Mouse (Mus musculus) heart, embryonic 10.5 days (tissue): ENCODE data around the gene Fam110c. TPM values are rescaled to one million over a fixed set of nuclear protein-coding genes. Genes with fewer than 3 reads are reported as not detected.

Experiments
- DNase-seq: peaks from one replicate; pipeline ENCODE4 v3.0.0-alpha.2; 2017; ENCODE audit warnings: low spot score
- H3K27ac ChIP-seq: fragments of 300-500 bp; sonication (generic); 2 replicates; pipeline ENCODE4 v1.5.1; 2016; ENCODE audit warnings: mild to moderate bottlenecking
- H3K27me3 ChIP-seq: fragments of 300-500 bp; sonication (generic); 2 replicates; pipeline ENCODE4 v1.6.1; 2016; ENCODE audit warnings: mild to moderate bottlenecking; ENCODE audit not compliant: poor library complexity, insufficient read depth, severe bottlenecking
- H3K36me3 ChIP-seq: fragments of 300-500 bp; sonication (generic); 2 replicates; pipeline ENCODE4 v1.6.1; 2016; ENCODE audit warnings: mild to moderate bottlenecking, moderate library complexity
- H3K4me1 ChIP-seq: fragments of 300-500 bp; sonication (generic); 2 replicates; pipeline ENCODE4 v1.6.1; 2016; ENCODE audit warnings: mild to moderate bottlenecking
- H3K4me3 ChIP-seq: fragments of 300-500 bp; sonication (generic); 2 replicates; pipeline ENCODE4 v1.5.1; 2016; ENCODE audit warnings: mild to moderate bottlenecking, moderate library complexity
- H3K9me3 ChIP-seq: fragments of 300-500 bp; sonication (generic); 2 replicates; pipeline ENCODE4 v1.6.1; 2016; ENCODE audit warnings: mild to moderate bottlenecking, moderate library complexity
- WGBS: fragments of 180-500 bp; shearing (Covaris S2); methylation state at CpG from one replicate; pipeline ENCODE4 v1.1.7; 2016; 5-methylcytosine and 5-hydroxymethylcytosine counted together
- polyA plus RNA-seq: library from polyadenylated mRNA; unstranded; fragments of >200 nt; fragmentation: Nextera tagmentation; extraction: Ambion mirVana; gene quantifications from 2 replicates; pipeline ENCODE4 v1.2.1, GENCODE M21; 2016

Gene Fam110c
- polyA plus RNA-seq, 1 experiment from 2014 or later = 0.82 TPM

DNA sequence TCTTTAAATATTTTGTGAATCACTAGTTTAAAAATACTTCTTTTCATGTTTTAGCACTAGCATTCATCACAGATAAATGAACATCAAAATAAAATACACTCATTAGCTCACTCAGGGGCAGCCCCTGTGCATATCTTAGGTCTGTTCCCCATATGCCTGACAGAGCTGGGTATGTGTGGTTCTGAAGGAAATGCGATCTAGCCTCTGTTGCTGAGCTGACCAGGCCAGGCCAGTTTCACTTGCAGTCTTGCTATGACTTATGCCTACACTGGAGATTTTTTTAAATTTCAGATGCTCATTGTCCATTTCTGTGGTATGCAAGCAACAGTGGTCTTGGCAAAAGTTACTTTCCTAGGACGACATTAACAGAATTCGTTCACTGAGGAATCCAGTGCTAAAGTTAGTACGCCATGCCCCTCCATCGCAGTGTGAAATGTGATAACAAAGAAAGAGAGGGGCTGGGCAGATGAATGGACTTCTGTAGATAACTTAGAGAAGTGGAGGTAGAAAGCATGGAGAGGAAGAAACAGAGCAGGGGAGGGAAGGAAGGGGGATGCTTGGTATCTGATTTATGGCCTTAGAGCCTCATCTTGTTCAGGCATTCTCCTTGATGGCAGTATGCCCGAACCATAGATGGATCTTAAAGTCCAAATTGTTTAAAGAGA lies 7.4 kb downstream of the Fam110c start:
- no peak for DNase-seq
- H3K4me3 ChIP-seq = no peak overlapping the region
- H3K36me3 ChIP-seq = no peaks in the 10 kb centered on the region
- WGBS = 39% methylated on average over 6 of the region's 6 CpGs
- H3K4me1 ChIP-seq = peaks cover 13% of the 10 kb centered on the region; the same call in 1 of the 2 replicates
- no peaks in the 10 kb centered on the region for H3K9me3 ChIP-seq
- no peak overlapping the region for H3K27ac ChIP-seq
- peaks cover 10% of the 10 kb centered on the region for H3K27me3 ChIP-seq

DNA sequence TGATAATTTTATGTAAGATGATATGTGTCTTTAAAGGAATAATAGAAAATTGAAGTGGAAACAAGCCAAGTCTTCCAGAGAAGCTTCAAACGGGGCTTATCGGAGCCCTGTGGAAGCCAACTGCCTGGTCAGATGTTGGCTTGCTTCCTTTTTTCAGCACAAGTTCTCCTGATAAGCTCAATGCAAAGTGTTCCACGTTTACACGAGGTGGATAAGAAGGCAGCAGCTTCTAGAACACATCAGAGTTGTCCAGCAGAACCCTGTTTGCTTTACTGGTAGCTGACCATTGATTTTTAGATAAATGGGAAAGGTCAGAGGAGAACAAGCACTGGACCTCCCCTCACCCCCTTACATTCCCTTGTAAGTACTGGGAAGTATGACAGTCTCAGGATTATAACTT lies 9.3 kb downstream of the Fam110c start:
- 38% methylated on average over 4 of the region's 4 CpGs for WGBS
- no peaks in the 10 kb centered on the region for H3K27me3 ChIP-seq
- H3K27ac ChIP-seq = no peak overlapping the region
- no peak for DNase-seq
- no peak overlapping the region for H3K4me3 ChIP-seq
- peaks cover 15% of the 10 kb centered on the region; the same call in 1 of the 2 replicates for H3K4me1 ChIP-seq
- no peaks in the 10 kb centered on the region for H3K36me3 ChIP-seq
- H3K9me3 ChIP-seq = no peaks in the 10 kb centered on the region

DNA sequence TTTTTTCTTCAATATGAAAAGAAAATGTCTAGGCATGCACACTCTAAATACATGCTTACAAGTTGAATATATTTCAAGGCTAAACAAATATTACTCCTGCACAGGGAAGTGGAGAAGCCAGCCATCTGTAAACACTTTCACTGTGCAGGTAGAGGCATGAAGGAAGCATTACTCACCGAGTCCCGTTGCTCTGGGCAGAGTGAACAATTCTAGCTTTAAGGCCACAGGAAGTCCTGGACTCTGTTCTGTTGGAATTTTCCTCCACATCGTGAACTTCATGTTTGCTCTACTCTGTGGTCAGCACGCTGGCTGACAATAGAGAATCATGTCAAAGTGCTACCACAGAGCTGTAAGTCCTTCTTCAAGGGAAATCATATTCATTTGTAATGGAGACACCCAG lies 9.7 kb downstream of the Fam110c start:
- DNase-seq = no peak
- H3K4me3 ChIP-seq = no peak overlapping the region
- 71% methylated on average over 4 of the region's 4 CpGs for WGBS

GRCm38 (mm10) chr12:31087060-31087459 lies 13.4 kb downstream of the Fam110c start:
- 80% methylated on average over 4 of the region's 4 CpGs for WGBS
- H3K4me3 ChIP-seq = no peak overlapping the region

More for the DNA sequence above, 9.7 kb downstream of the Fam110c start:
- Histone ChIP-seq H3K27me3 (no peaks in the 10 kb centered on the region), H3K36me3 (no peaks in the 10 kb centered on the region), H3K9me3 (no peaks in the 10 kb centered on the region), H3K27ac (no peak overlapping the region), H3K4me1 (peaks cover 17% of the 10 kb centered on the region; the same call in 1 of the 2 replicates)

GRCm38 (mm10) chr12:31090401-31090800 lies 16.7 kb downstream of the Fam110c start:
- WGBS = 43% methylated on average over 6 of the region's 6 CpGs
- no peak for DNase-seq
- H3K27me3 ChIP-seq = no peaks in the 10 kb centered on the region
- H3K27ac ChIP-seq = no peak overlapping the region
- H3K4me3 ChIP-seq = no peak overlapping the region
- H3K36me3 ChIP-seq = no peaks in the 10 kb centered on the region
- H3K9me3 ChIP-seq = no peaks in the 10 kb centered on the region
- peaks cover 16% of the 10 kb centered on the region; the same call in 1 of the 2 replicates for H3K4me1 ChIP-seq

More at GRCm38 (mm10) chr12:31087060-31087459, 13.4 kb downstream of the Fam110c start:
- no peaks in the 10 kb centered on the region for H3K36me3 ChIP-seq
- no peaks in the 10 kb centered on the region for H3K9me3 ChIP-seq
- H3K4me1 ChIP-seq = peaks cover 23% of the 10 kb centered on the region; the same call in 1 of the 2 replicates
- no peaks in the 10 kb centered on the region for H3K27me3 ChIP-seq
- no peak for DNase-seq
- no peak overlapping the region for H3K27ac ChIP-seq

DNA sequence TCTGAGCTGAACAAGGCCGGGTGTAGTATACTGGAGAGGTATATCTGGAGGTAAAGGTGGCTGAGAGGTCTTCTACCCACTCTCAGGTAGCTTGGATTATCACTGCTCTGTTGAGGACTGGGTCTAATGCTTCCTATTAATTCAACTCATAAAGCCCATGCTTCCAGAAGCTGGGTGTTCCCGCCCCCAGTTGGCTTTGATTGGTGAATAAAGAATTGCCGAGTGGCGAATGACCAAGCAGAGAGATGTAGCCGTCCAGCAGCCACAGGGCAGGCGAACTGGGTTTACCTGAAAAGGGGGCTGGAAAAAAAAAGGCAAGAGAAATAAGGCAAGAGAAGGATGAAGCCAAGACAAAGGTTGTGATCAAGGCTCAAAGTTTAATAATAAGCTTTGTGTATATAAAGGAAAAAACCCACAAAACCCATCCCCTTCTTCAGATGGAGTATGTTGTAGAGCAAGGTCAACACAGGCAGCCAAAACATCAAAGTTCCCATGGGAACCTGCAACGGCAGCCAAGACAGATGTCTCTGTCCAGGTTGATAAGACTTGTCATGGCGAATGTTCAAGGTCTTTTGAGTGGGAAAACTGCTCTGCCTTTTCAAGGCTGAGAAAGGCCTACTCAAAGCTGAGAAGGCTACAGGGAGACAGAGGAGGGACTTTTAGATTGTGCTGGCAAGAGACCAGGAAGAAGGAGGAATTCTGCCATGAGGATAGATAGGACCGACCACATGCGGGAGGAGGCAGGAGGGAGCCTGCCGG lies 17.4 kb downstream of the Fam110c start:
- H3K9me3 ChIP-seq = no peaks in the 10 kb centered on the region
- H3K36me3 ChIP-seq = no peaks in the 10 kb centered on the region
- no peak overlapping the region for H3K4me3 ChIP-seq
- H3K4me1 ChIP-seq = peaks cover 16% of the 10 kb centered on the region; the same call in 1 of the 2 replicates
- no peak for DNase-seq
- no peaks in the 10 kb centered on the region for H3K27me3 ChIP-seq
- H3K27ac ChIP-seq = no peak overlapping the region
- WGBS = 71% methylated on average over 11 of the region's 11 CpGs

GRCm38 (mm10) chr12:31092481-31092880 lies 18.8 kb downstream of the Fam110c start:
- H3K9me3 ChIP-seq = no peaks in the 10 kb centered on the region

DNA sequence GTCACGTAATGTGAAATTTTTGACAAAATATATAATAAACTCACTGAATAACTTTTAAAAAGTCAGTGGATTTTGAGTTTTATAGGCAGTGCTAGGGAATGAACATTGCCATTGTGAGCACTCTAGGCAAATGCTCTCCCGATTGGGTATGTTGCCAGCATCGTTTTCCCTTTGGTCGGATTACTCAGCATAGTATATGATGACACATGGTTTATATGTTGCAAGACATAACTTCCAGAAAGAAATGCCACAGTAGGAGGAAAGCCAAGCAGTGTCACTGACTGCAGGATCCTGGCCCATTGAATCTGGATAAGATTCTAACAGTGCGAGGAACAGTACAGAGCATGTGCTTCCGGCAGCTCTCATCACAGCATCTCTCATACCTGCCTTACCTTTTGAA lies 23.5 kb downstream of the Fam110c start:
- peak; percentile 7 for DNase-seq
- Histone ChIP-seq H3K4me3 (no peak overlapping the region), H3K27me3 (no peaks in the 10 kb centered on the region), H3K36me3 (no peaks in the 10 kb centered on the region), H3K9me3 (no peaks in the 10 kb centered on the region), H3K27ac (no peak overlapping the region), H3K4me1 (no peaks in the 10 kb centered on the region)
- WGBS = 89% methylated on average over 6 of the region's 6 CpGs

More at GRCm38 (mm10) chr12:31092481-31092880, 18.8 kb downstream of the Fam110c start:
- 43% methylated on average over 5 of the region's 5 CpGs for whole genome bisulfite sequencing
- no peaks in the 10 kb centered on the region for H3K36me3 ChIP-seq
- DNase-seq = no peak
- H3K4me3 ChIP-seq = no peak overlapping the region
- H3K27me3 ChIP-seq = no peaks in the 10 kb centered on the region
- H3K4me1 ChIP-seq = peaks cover 16% of the 10 kb centered on the region; the same call in 1 of the 2 replicates
- H3K27ac ChIP-seq = no peak overlapping the region

DNA sequence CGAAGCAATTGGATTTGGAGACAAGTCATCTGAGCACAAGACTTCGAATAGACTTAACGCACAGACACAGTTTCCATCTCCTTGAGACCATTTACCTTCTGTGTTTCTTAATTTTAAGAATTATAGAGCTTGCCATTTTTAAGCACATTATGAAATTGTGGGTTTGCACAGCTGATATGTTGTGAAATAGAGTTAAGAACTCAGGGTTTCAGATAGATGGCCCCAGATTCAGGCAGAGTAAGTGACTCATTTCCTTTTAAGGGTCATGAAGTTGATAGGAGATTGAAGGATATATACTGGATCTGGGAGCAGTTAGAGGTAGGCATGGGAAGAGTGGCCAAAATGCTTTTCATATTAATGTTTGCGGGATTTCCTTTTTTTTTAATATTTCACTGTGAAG lies 27.5 kb downstream of the Fam110c start:
- Histone ChIP-seq H3K27me3 (no peaks in the 10 kb centered on the region), H3K4me1 (no peaks in the 10 kb centered on the region), H3K36me3 (no peaks in the 10 kb centered on the region), H3K4me3 (no peak overlapping the region), H3K9me3 (no peaks in the 10 kb centered on the region), H3K27ac (no peak overlapping the region)
- WGBS = 92% methylated on average over 4 of the region's 4 CpGs
- peak; percentile 4 for DNase-seq

- H3K4me1 ChIP-seq = no peaks in the 10 kb centered on the region
- no peak overlapping the region for H3K27ac ChIP-seq
- no peaks in the 10 kb centered on the region for H3K9me3 ChIP-seq
- peak; percentile 20 for DNase-seq
- H3K36me3 ChIP-seq = no peaks in the 10 kb centered on the region
- H3K4me3 ChIP-seq = no peak overlapping the region
- WGBS = 82% methylated on average over 4 of the region's 4 CpGs
- no peaks in the 10 kb centered on the region for H3K27me3 ChIP-seq
Measured at GRCm38 (mm10) chr12:31101821-31102220, 28.2 kb downstream of the Fam110c start.

GRCm38 (mm10) chr12:31116005-31116466 lies 42.4 kb downstream of the Fam110c start:
- Histone ChIP-seq H3K27me3 (no peaks in the 10 kb centered on the region), H3K4me1 (0 out of 2 replicates have a peak, but pooled peaks cover 5% of the 10 kb centered on the region), H3K9me3 (no peaks in the 10 kb centered on the region), H3K27ac (no peak overlapping the region), H3K36me3 (no peaks in the 10 kb centered on the region), H3K4me3 (no peak overlapping the region)
- 17% methylated on average over 8 of the region's 8 CpGs for WGBS
- peak; percentile 76 for DNase-seq

GRCm38 (mm10) chr12:31120535-31120934 lies 46.9 kb downstream of the Fam110c start:
- 73% methylated on average over 5 of the region's 5 CpGs for WGBS
- H3K27me3 ChIP-seq = no peaks in the 10 kb centered on the region
- peak; percentile 66 for DNase-seq

More at GRCm38 (mm10) chr12:31120535-31120934, 46.9 kb downstream of the Fam110c start:
- 0 out of 2 replicates have a peak, but pooled peaks cover 8% of the 10 kb centered on the region for H3K4me1 ChIP-seq
- no peak overlapping the region for H3K4me3 ChIP-seq
- H3K27ac ChIP-seq = no peak overlapping the region
- H3K9me3 ChIP-seq = no peaks in the 10 kb centered on the region
- no peaks in the 10 kb centered on the region for H3K36me3 ChIP-seq
